In the genomic region with DNA sequence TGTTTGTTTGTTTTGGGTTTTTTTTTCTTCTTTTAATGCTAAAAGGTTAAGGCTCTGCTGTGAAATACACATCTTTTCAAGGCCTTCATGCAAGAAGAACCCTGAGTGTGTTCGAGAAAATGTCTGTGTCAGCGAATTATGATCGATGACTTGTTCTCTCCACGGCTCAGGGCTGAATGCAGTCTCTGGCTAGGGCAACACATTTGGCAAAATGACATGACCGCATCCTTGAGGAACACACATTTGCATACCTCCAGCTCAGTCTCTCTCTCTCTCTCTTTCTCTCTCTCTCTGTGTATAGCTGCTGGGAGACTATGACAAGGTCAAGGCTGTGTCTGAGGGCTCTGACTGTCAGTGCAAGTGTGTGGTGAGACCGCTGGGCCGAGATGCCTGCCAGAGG, we compare ENCODE assay signal across 15 mouse cellular contexts. TPM values are rescaled to one million over a fixed set of nuclear protein-coding genes. Genes with fewer than 3 reads are reported as not detected.
A peak's percentile ranks its signal among the peaks of the same experiment; 100 is the strongest.
DNase-seq lines count a peak whose midpoint lies in the region; ATAC-seq lines count a peak whose summit lies in the region.
"Had no signal": no experiment of that assay in that cellular context is flagged by ENCODE, and none has a peak within 500 bp of the region (broad histone marks: within the 10 kb centered on the region; RNA-seq: fewer than 3 reads in every experiment).

No protein-coding gene starts in this region.

- ATAC-seq in heart, embryonic 15.5 days (replicated peaks; ENCODE audit: insufficient number of reproducible peaks, insufficient read depth, low FRiP score, low read depth), result no peak
- ATAC-seq in limb, embryonic 13.5 days (ENCODE audit: low FRiP score, low read depth), result no peak
- ATAC-seq: forebrain, embryonic 13.5 days; hindbrain, postnatal 0 days; midbrain, embryonic 15.5 days had no signal

- intact Hi-C loops in heart, postnatal 25 days (cut with DNase I), result no loop called here

- peaks cover 14% of the 10 kb centered on the region; the same call in 1 of the 2 replicates for H3K36me3 ChIP-seq in heart, embryonic 15.5 days
- peaks cover 30% of the 10 kb centered on the region for H3K36me3 ChIP-seq in limb, embryonic 13.5 days
- H3K36me3 ChIP-seq: embryonic facial prominence, embryonic 12.5 days; liver, embryonic 15.5 days; midbrain, embryonic 15.5 days had no signal

- H3K9me3 ChIP-seq in heart, embryonic 15.5 days (replicated peaks), result no peaks in the 10 kb centered on the region
- H3K9me3 ChIP-seq in limb, embryonic 13.5 days, result no peaks in the 10 kb centered on the region
- H3K9me3 ChIP-seq: embryonic facial prominence, embryonic 12.5 days; forebrain, embryonic 13.5 days; liver, embryonic 15.5 days; midbrain, embryonic 15.5 days had no signal

- peak; percentile 32 to 49 for DNase-seq in cerebellum, postnatal 10 days
- DNase-seq in cerebellum, adult 18-20 months, result no peak
- no peak for DNase-seq in heart, postnatal 25 days (ENCODE audit: low spot score)
- DNase-seq in 3T3-L1 (ENCODE audit: low read depth, low spot score) (peak; percentile 74), adipocyte (ENCODE audit: low spot score) (no peak)
- DNase-seq in retina, embryonic 14.5 days (ENCODE audit: low spot score), result no peak
- DNase-seq: gastrocnemius, postnatal 25 days; right cerebral cortex, postnatal 25 days had no signal

- WGBS in heart, embryonic 15.5 days, result 67% methylated on average over 7 of the region's 7 CpGs
- WGBS in limb, embryonic 13.5 days, result 85% methylated on average over 7 of the region's 7 CpGs

- H3K27me3 ChIP-seq in heart, embryonic 15.5 days, result no peaks in the 10 kb centered on the region
- H3K27me3 ChIP-seq in limb, embryonic 13.5 days, result no peaks in the 10 kb centered on the region
- H3K27me3 ChIP-seq: embryonic facial prominence, embryonic 12.5 days; midbrain, embryonic 15.5 days had no signal

- H3K4me1 ChIP-seq in heart, embryonic 15.5 days (replicated peaks), result peaks cover 63% of the 10 kb centered on the region
- H3K4me1 ChIP-seq in limb, embryonic 13.5 days, result peaks cover 50% of the 10 kb centered on the region

- no peak overlapping the region for H3K4me3 ChIP-seq in heart, embryonic 15.5 days
- peak overlapping the region; percentile 62; the same call in 1 of the 2 replicates for H3K4me3 ChIP-seq in limb, embryonic 13.5 days
- H3K4me3 ChIP-seq: embryonic facial prominence, embryonic 12.5 days; forebrain, embryonic 13.5 days; liver, embryonic 15.5 days; midbrain, embryonic 15.5 days had no signal

- H3K4me2 ChIP-seq in heart, embryonic 15.5 days, result peak overlapping the region; percentile 87; the same call in 1 of the 2 replicates
- peak overlapping the region; percentile 82 for H3K4me2 ChIP-seq in limb, embryonic 13.5 days (replicated peaks)
- H3K4me2 ChIP-seq: forebrain, embryonic 13.5 days; liver, embryonic 15.5 days; midbrain, embryonic 15.5 days had no signal

- peak overlapping the region; percentile 18 for H3K9ac ChIP-seq in heart, embryonic 15.5 days
- H3K9ac ChIP-seq in limb, embryonic 13.5 days, result peak overlapping the region; percentile 25; the same call in 1 of the 2 replicates
- H3K9ac ChIP-seq: embryonic facial prominence, embryonic 12.5 days; forebrain, embryonic 13.5 days; liver, embryonic 15.5 days; midbrain, embryonic 15.5 days had no signal

- H3K27ac ChIP-seq in heart, embryonic 15.5 days, result peak overlapping the region; percentile 6; the same call in 1 of the 2 replicates
- no peak overlapping the region for H3K27ac ChIP-seq in limb, embryonic 13.5 days
- H3K27ac ChIP-seq: embryonic facial prominence, embryonic 12.5 days; forebrain, embryonic 13.5 days; hindbrain, postnatal 0 days; liver, embryonic 15.5 days; midbrain, embryonic 15.5 days had no signal

RNA-seq across cellular contexts. Expression of a gene that starts 3.0 kb away (rescaled TPM):
- polyA plus RNA-seq in heart, embryonic 15.5 days (2015; fragmentation: Nextera tagmentation; extraction: Ambion mirVana), result 28.7 and 35.2 TPM in 2 replicates
- total RNA-seq in heart, postnatal 25 days (2021), result 10 to 100 TPM in 1 of 2 experiments, 1 to 10 TPM in 1; 9.8 to 13.1 TPM
- polyA plus RNA-seq in limb, embryonic 13.5 days (2015; fragmentation: Nextera tagmentation; extraction: Ambion mirVana), result 43.3 and 49.2 TPM in 2 replicates

RNA-seq across cellular contexts. Expression of a gene that starts 57.7 kb away (rescaled TPM):
- 13.7 and 16.4 TPM in 2 replicates for polyA plus RNA-seq in heart, embryonic 15.5 days (2015; fragmentation: Nextera tagmentation; extraction: Ambion mirVana)
- 10 to 100 TPM; 23.4 to 24.3 TPM for total RNA-seq in heart, postnatal 25 days (2021)
- 13.7 and 15.9 TPM in 2 replicates for polyA plus RNA-seq in limb, embryonic 13.5 days (2015; fragmentation: Nextera tagmentation; extraction: Ambion mirVana)

Comparison
In these comparisons a context has a peak if more than half of its experiments do, and no peak if none do; other contexts are left out.
1. DNase-seq: peak in cerebellum, postnatal 10 days (2 of 2) and 3T3-L1 (single experiment); none in cerebellum, adult 18-20 months (0 of 2), heart, postnatal 25 days (single experiment), adipocyte (single experiment) and retina, embryonic 14.5 days (single experiment).